Mouse (Mus musculus) hindbrain, embryonic 11.5 days (tissue): ENCODE measurements around the gene Hdhd5. TPM values are rescaled to one million over a fixed set of nuclear protein-coding genes. Genes with fewer than 3 reads are reported as not detected.

Source experiments
- ATAC-seq: fragments of 200-750 bp; cut with Nextera tagmentation; 2 replicates; pipeline ENCODE4 v1.8.0; 2017; ENCODE audit warnings: mild to moderate bottlenecking, moderate TSS enrichment, moderate library complexity; ENCODE audit not compliant: low FRiP score
- DNase-seq: peaks from one replicate; pipeline ENCODE4 v3.0.0-alpha.2; 2015; ENCODE audit warnings: low spot score
- H3K27ac ChIP-seq: fragments of 300-500 bp; sonication (generic); 2 replicates; pipeline ENCODE4 v1.5.1; 2014; ENCODE audit warnings: mild to moderate bottlenecking, low read depth, low read length
- H3K27me3 ChIP-seq: fragments of 300-500 bp; sonication (generic); 2 replicates; pipeline ENCODE4 v1.6.1; 2014; ENCODE audit warnings: mild to moderate bottlenecking, low read length, moderate library complexity, mixed read lengths; ENCODE audit not compliant: control insufficient read depth, insufficient read depth
- H3K36me3 ChIP-seq: fragments of 300-500 bp; sonication (generic); 2 replicates; pipeline ENCODE4 v1.6.1; 2014; ENCODE audit warnings: mild to moderate bottlenecking, low read length, moderate library complexity, mixed read lengths; ENCODE audit not compliant: control insufficient read depth, insufficient read depth
- H3K4me1 ChIP-seq: fragments of 300-500 bp; sonication (generic); replicated peaks from 2 replicates; pipeline ENCODE4 v1.6.1; 2014; ENCODE audit warnings: low read length, mixed read lengths; ENCODE audit not compliant: control insufficient read depth, insufficient read depth
- H3K4me2 ChIP-seq: fragments of 300-500 bp; sonication (generic); replicated peaks from 2 replicates; pipeline ENCODE4 v1.6.1; 2014; ENCODE audit warnings: mild to moderate bottlenecking, low read depth, low read length
- H3K4me3 ChIP-seq: fragments of 300-500 bp; sonication (generic); 2 replicates; pipeline ENCODE4 v1.5.1; 2014; ENCODE audit warnings: low read depth, low read length
- H3K9ac ChIP-seq: fragments of 300-500 bp; sonication (generic); 2 replicates; pipeline ENCODE4 v1.6.1; 2014; ENCODE audit warnings: low read depth, low read length
- H3K9me3 ChIP-seq: fragments of 300-500 bp; sonication (generic); 2 replicates; pipeline ENCODE4 v1.6.1; 2016; ENCODE audit warnings: low read length; ENCODE audit not compliant: control insufficient read depth
- WGBS: fragments of 180-500 bp; shearing (Covaris S2); extraction: QIAGEN DNeasy Blood & Tissue Kit; methylation state at CpG from one replicate; pipeline ENCODE4 v1.1.7; 2014; 5-methylcytosine and 5-hydroxymethylcytosine counted together
- polyA plus RNA-seq: library from polyadenylated mRNA; unstranded; fragments of >200 nt; fragmentation: Nextera tagmentation; extraction: Ambion mirVana; gene quantifications from 2 replicates; pipeline ENCODE4 v1.2.1, GENCODE M21; 2014

Hdhd5 gene
- polyA plus RNA-seq, 1 experiment from 2014 or later, result 13.8 TPM

GRCm38 (mm10) chr6:120566911-120567909 is 36.1 kb upstream of the Hdhd5 start:
- H3K4me2 ChIP-seq, result no peak overlapping the region
- H3K9ac ChIP-seq, result no peak overlapping the region
- no peaks in the 10 kb centered on the region for H3K9me3 ChIP-seq
- H3K27me3 ChIP-seq, result no peaks in the 10 kb centered on the region
- no peaks in the 10 kb centered on the region for H3K4me1 ChIP-seq
- H3K4me3 ChIP-seq, result no peak overlapping the region
- DNase-seq, result no peak
- WGBS, result 63% methylated on average over 18 of the region's 18 CpGs
- no peaks in the 10 kb centered on the region for H3K36me3 ChIP-seq
- H3K27ac ChIP-seq, result no peak overlapping the region
- no peak for ATAC-seq

GRCm38 (mm10) chr6:120556641-120557040 is 25.5 kb upstream of the Hdhd5 start:
- no peaks in the 10 kb centered on the region for H3K27me3 ChIP-seq
- WGBS, result 86% methylated on average over 8 of the region's 8 CpGs
- H3K27ac ChIP-seq, result no peak overlapping the region
- H3K9ac ChIP-seq, result no peak overlapping the region
- ATAC-seq (no peak), DNase-seq (no peak)
- no peaks in the 10 kb centered on the region for H3K4me1 ChIP-seq
- no peak overlapping the region for H3K4me2 ChIP-seq
- no peaks in the 10 kb centered on the region for H3K9me3 ChIP-seq
- H3K36me3 ChIP-seq, result no peaks in the 10 kb centered on the region
- no peak overlapping the region for H3K4me3 ChIP-seq

- Histone ChIP-seq H3K36me3 (no peaks in the 10 kb centered on the region), H3K4me1 (no peaks in the 10 kb centered on the region), H3K4me3 (no peak overlapping the region), H3K4me2 (no peak overlapping the region), H3K27me3 (no peaks in the 10 kb centered on the region), H3K9ac (no peak overlapping the region), H3K27ac (no peak overlapping the region), H3K9me3 (no peaks in the 10 kb centered on the region)
- ATAC-seq, result no peak
- no peak for DNase-seq
- 85% methylated on average over 6 of the region's 6 CpGs for WGBS
Measured at GRCm38 (mm10) chr6:120555983-120556567, 25.0 kb upstream of the Hdhd5 start.

GRCm38 (mm10) chr6:120555152-120555551 is 24.0 kb upstream of the Hdhd5 start:
- peaks cover 4% of the 10 kb centered on the region; the same call in 1 of the 2 replicates for H3K4me1 ChIP-seq
- H3K4me3 ChIP-seq, result no peak overlapping the region
- WGBS, result 71% methylated on average over 1 of the region's 1 CpGs
- no peaks in the 10 kb centered on the region for H3K36me3 ChIP-seq
- H3K9me3 ChIP-seq, result no peaks in the 10 kb centered on the region
- ATAC-seq (no peak), DNase-seq (no peak)
- H3K9ac ChIP-seq, result no peak overlapping the region
- H3K27me3 ChIP-seq, result no peaks in the 10 kb centered on the region
- no peak overlapping the region for H3K4me2 ChIP-seq
- no peak overlapping the region for H3K27ac ChIP-seq

GRCm38 (mm10) chr6:120550173-120550572 is 19.1 kb upstream of the Hdhd5 start:
- Histone ChIP-seq H3K4me3 (no peak overlapping the region), H3K27me3 (no peaks in the 10 kb centered on the region), H3K9me3 (no peaks in the 10 kb centered on the region), H3K4me2 (no peak overlapping the region), H3K9ac (0 out of 2 replicates have a peak overlapping the region, but pooled peaks have one; percentile 19), H3K4me1 (peaks cover 4% of the 10 kb centered on the region; the same call in 1 of the 2 replicates), H3K36me3 (no peaks in the 10 kb centered on the region), H3K27ac (peak overlapping the region; percentile 65)
- WGBS, result 5% methylated on average over 2 of the region's 2 CpGs
- peak; percentile 80 for ATAC-seq
- peak; percentile 57 for DNase-seq

GRCm38 (mm10) chr6:120548581-120548980 is 17.5 kb upstream of the Hdhd5 start:
- no peak overlapping the region for H3K27ac ChIP-seq
- H3K4me3 ChIP-seq, result no peak overlapping the region
- H3K4me1 ChIP-seq, result peaks cover 4% of the 10 kb centered on the region; the same call in 1 of the 2 replicates
- no peak overlapping the region for H3K9ac ChIP-seq
- H3K9me3 ChIP-seq, result no peaks in the 10 kb centered on the region
- H3K4me2 ChIP-seq, result no peak overlapping the region
- H3K36me3 ChIP-seq, result no peaks in the 10 kb centered on the region
- 91% methylated on average over 3 of the region's 3 CpGs for WGBS
- H3K27me3 ChIP-seq, result no peaks in the 10 kb centered on the region
- DNase-seq (no peak), ATAC-seq (no peak)

GRCm38 (mm10) chr6:120546973-120547372 is 15.9 kb upstream of the Hdhd5 start:
- Histone ChIP-seq H3K4me3 (no peak overlapping the region), H3K4me1 (peaks cover 4% of the 10 kb centered on the region; the same call in 1 of the 2 replicates), H3K9me3 (no peaks in the 10 kb centered on the region), H3K36me3 (no peaks in the 10 kb centered on the region), H3K4me2 (no peak overlapping the region), H3K9ac (no peak overlapping the region), H3K27me3 (no peaks in the 10 kb centered on the region), H3K27ac (no peak overlapping the region)
- DNase-seq (no peak), ATAC-seq (no peak)
- 88% methylated on average over 4 of the region's 4 CpGs for WGBS

- Histone ChIP-seq H3K27ac (no peak overlapping the region), H3K9me3 (no peaks in the 10 kb centered on the region), H3K27me3 (no peaks in the 10 kb centered on the region), H3K4me2 (no peak overlapping the region), H3K36me3 (no peaks in the 10 kb centered on the region), H3K4me1 (peaks cover 4% of the 10 kb centered on the region; the same call in 1 of the 2 replicates), H3K4me3 (no peak overlapping the region), H3K9ac (no peak overlapping the region)
- DNase-seq (no peak), ATAC-seq (no peak)
- 87% methylated on average over 3 of the region's 3 CpGs for WGBS
Measured at GRCm38 (mm10) chr6:120546292-120546691, 15.2 kb upstream of the Hdhd5 start.
